Mouse (Mus musculus) cerebral cortex, adult 2 months (tissue): Measurements from ENCODE around the gene Cldn3.

Experiments
- WGBS: fragments of 180-500 bp; shearing (Covaris S2); methylation state at CpG from one replicate; pipeline ENCODE4 v1.1.7; 2018; 5-methylcytosine and 5-hydroxymethylcytosine counted together

Cldn3 gene

GRCm38 (mm10) chr5:134965852-134966821, 19.9 kb upstream of the Cldn3 start:
- WGBS = 9% methylated on average over 33 of the region's 33 CpGs

GRCm38 (mm10) chr5:134967164-134967944, 18.7 kb upstream of the Cldn3 start:
- 84% methylated on average over 20 of the region's 20 CpGs for WGBS

- WGBS = 86% methylated on average over 8 of the region's 8 CpGs
These were observed 15.3 kb upstream of the Cldn3 start for GRCm38 (mm10) chr5:134970671-134971070.

GRCm38 (mm10) chr5:134973526-134973925, 12.5 kb upstream of the Cldn3 start:
- 93% methylated on average over 7 of the region's 7 CpGs for WGBS

GRCm38 (mm10) chr5:134974294-134974693, 11.7 kb upstream of the Cldn3 start:
- 68% methylated on average over 7 of the region's 7 CpGs for WGBS

- 73% methylated on average over 2 of the region's 2 CpGs for WGBS
These were observed 11.1 kb upstream of the Cldn3 start for GRCm38 (mm10) chr5:134974921-134975320.

GRCm38 (mm10) chr5:134976164-134976563, 9.8 kb upstream of the Cldn3 start:
- WGBS = 90% methylated on average over 2 of the region's 2 CpGs

GRCm38 (mm10) chr5:134976577-134977250, 9.3 kb upstream of the Cldn3 start:
- WGBS = 82% methylated on average over 14 of the region's 14 CpGs

GRCm38 (mm10) chr5:134977837-134978236, 8.2 kb upstream of the Cldn3 start:
- 88% methylated on average over 4 of the region's 4 CpGs for WGBS

- WGBS = 73% methylated on average over 10 of the region's 10 CpGs
These were observed 4.9 kb upstream of the Cldn3 start for GRCm38 (mm10) chr5:134981149-134981548.

GRCm38 (mm10) chr5:134983111-134983510, 2.9 kb upstream of the Cldn3 start:
- 91% methylated on average over 1 of the region's 1 CpGs for WGBS

GRCm38 (mm10) chr5:134983771-134984170, 2.2 kb upstream of the Cldn3 start:
- 50% methylated on average over 3 of the region's 3 CpGs for WGBS

- 5% methylated on average over 79 of the region's 79 CpGs for WGBS
These were observed 569 bp downstream of the Cldn3 start for GRCm38 (mm10) chr5:134986298-134987268.

GRCm38 (mm10) chr5:134989166-134989565, 3.2 kb downstream of the Cldn3 start:
- 79% methylated on average over 11 of the region's 11 CpGs for WGBS

GRCm38 (mm10) chr5:134989741-134990140, 3.7 kb downstream of the Cldn3 start:
- 66% methylated on average over 6 of the region's 6 CpGs for WGBS

GRCm38 (mm10) chr5:134992566-134992965, 6.6 kb downstream of the Cldn3 start:
- WGBS = 75% methylated on average over 5 of the region's 5 CpGs

- WGBS = 83% methylated on average over 6 of the region's 6 CpGs
These were observed 12.3 kb downstream of the Cldn3 start for GRCm38 (mm10) chr5:134998359-134998758.

GRCm38 (mm10) chr5:134999797-135000196, 13.8 kb downstream of the Cldn3 start:
- 96% methylated on average over 4 of the region's 4 CpGs for WGBS

- WGBS = 68% methylated on average over 16 of the region's 16 CpGs
These were observed 14.7 kb downstream of the Cldn3 start for GRCm38 (mm10) chr5:135000751-135001150.

- WGBS = 4% methylated on average over 14 of the region's 14 CpGs
These were observed 15.3 kb downstream of the Cldn3 start for GRCm38 (mm10) chr5:135001309-135001708.

GRCm38 (mm10) chr5:135002151-135002550, 16.1 kb downstream of the Cldn3 start:
- WGBS = 75% methylated on average over 5 of the region's 5 CpGs
